Mouse (Mus musculus): ENCODE results near the gene Taar8b. TPM values are rescaled to one million over a fixed set of nuclear protein-coding genes. Genes with fewer than 3 reads are reported as not detected.
"Not testable (repeated sequence)": the region's sequence is repeated elsewhere in the genome, so short reads cannot be mapped to it uniquely, and the experiment has no call there.

Taar8b gene
- not detected for total RNA-seq (2021)
- long read RNA-seq, experiment 1, result 0 reads
- long read RNA-seq, experiment 2, result 0 reads

GRCm38 (mm10) chr10:24092194-24092593 lies at the start of gene Taar8b:
Gene Taar8b, minus strand, starts transcription at chr10:24092294.
- DNase-seq, result no peak

GRCm38 (mm10) chr10:24138623-24139261 lies 46.6 kb upstream of the Taar8b start:
- DNase-seq, result no peak

GRCm38 (mm10) chr10:24134071-24134645 lies 42.1 kb upstream of the Taar8b start:
- no peak for DNase-seq

- no peak for DNase-seq
Observed at GRCm38 (mm10) chr10:24133132-24133531, 41.0 kb upstream of the Taar8b start.

GRCm38 (mm10) chr10:24132273-24132672 lies 40.2 kb upstream of the Taar8b start:
- DNase-seq, result no peak

- DNase-seq, result peak; percentile 13
Observed at GRCm38 (mm10) chr10:24131451-24132262, 39.6 kb upstream of the Taar8b start.

- peak; percentile 36 for DNase-seq
Observed at GRCm38 (mm10) chr10:24111116-24111778, 19.2 kb upstream of the Taar8b start.

GRCm38 (mm10) chr10:24109434-24109833 lies 17.3 kb upstream of the Taar8b start, which contains the start of gene Taar9:
Gene Taar9, minus strand, starts transcription at chr10:24109534.
- DNase-seq, result not testable (repeated sequence)

GRCm38 (mm10) chr10:24108236-24108635 lies 16.1 kb upstream of the Taar8b start:
- DNase-seq, result no peak

GRCm38 (mm10) chr10:24107747-24108146 lies 15.7 kb upstream of the Taar8b start:
- no peak for DNase-seq

- DNase-seq, result not testable (repeated sequence)
Observed at GRCm38 (mm10) chr10:24103299-24103698, 11.2 kb upstream of the Taar8b start.

GRCm38 (mm10) chr10:24101812-24102211 lies 9.7 kb upstream of the Taar8b start, which contains the start of gene Taar8c:
Gene Taar8c, minus strand, starts transcription at chr10:24101912.
- DNase-seq, result not testable (repeated sequence)

- not testable (repeated sequence) for DNase-seq
Observed at GRCm38 (mm10) chr10:24097010-24097409, 4.9 kb upstream of the Taar8b start.

GRCm38 (mm10) chr10:24087168-24087567 lies 4.9 kb downstream of the Taar8b start:
- DNase-seq, result no peak

- DNase-seq, result no peak
Observed at GRCm38 (mm10) chr10:24086555-24086954, 5.5 kb downstream of the Taar8b start.

GRCm38 (mm10) chr10:24085936-24086335 lies 6.2 kb downstream of the Taar8b start:
- DNase-seq, result no peak

GRCm38 (mm10) chr10:24080166-24080565 lies 11.9 kb downstream of the Taar8b start:
- DNase-seq, result peak; percentile 23

- DNase-seq, result not testable (repeated sequence)
Observed at GRCm38 (mm10) chr10:24076200-24076599, 15.9 kb downstream of the Taar8b start, which contains the start of gene Taar8a. Gene Taar8a, plus strand, starts transcription at chr10:24076500.

- not testable (repeated sequence) for DNase-seq
Observed at GRCm38 (mm10) chr10:24074751-24075150, 17.3 kb downstream of the Taar8b start.

- DNase-seq, result no peak
Observed at GRCm38 (mm10) chr10:24058986-24059385, 33.1 kb downstream of the Taar8b start.

GRCm38 (mm10) chr10:24052039-24052438 lies 40.1 kb downstream of the Taar8b start:
- no peak for DNase-seq

- no peak for DNase-seq
Observed at GRCm38 (mm10) chr10:24049210-24049609, 42.9 kb downstream of the Taar8b start, which contains the start of gene Taar7f. Gene Taar7f, plus strand, starts transcription at chr10:24049510.

All from gastrocnemius, postnatal 10 days (tissue).